Mouse (Mus musculus): ENCODE data around the gene Cenpm. TPM values are rescaled to one million over a fixed set of nuclear protein-coding genes. Genes with fewer than 3 reads are reported as not detected.

The Cenpm gene
- polyA plus RNA-seq (2015; fragmentation: Nextera tagmentation; extraction: Ambion mirVana), result 61.5 and 71.1 TPM in 2 replicates

DNA sequence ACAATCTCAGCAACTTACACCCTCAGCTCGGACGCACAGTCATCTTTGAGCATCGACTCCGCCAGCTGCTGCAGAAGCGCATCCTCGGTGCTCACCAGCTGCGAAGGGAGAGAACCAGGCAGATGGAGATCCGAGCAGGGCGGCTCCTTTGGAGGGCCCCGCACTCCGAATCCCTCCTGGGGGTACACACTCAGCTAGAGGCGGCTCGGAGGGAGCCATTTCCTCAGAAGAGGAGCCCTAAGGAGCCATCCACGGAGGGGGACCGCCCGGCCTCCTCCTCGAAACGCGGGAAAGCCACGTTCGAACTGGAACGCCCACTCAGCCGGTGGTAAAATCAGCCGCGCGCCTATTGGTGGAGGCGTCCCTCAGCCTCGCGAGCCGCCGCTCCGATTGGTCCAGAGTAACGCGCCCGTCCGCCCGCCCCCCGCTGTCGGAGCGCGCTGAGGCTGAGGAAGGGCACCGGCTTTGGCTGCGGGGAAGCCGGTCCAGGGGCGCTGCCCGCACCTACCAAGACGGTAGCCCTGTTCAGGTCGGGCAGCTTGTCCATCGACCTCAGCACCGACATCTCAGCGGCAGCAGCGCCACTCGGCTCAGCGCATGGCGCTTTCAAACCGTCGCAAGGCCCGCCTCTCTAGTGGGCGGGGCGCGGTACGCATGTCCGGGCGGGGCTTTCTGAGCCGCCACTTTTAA, at the start of gene Cenpm:
Gene Cenpm (minus strand): TSS at position 634 of the 690 bp plus-strand sequence.
- under 1% methylated on average over 65 of the region's 65 CpGs for WGBS
- Histone ChIP-seq H3K4me3 (peak within 1 kb of the TSS; percentile 61), H3K9ac (peak within 1 kb of the TSS; percentile 82), H3K27ac (replicated peaks) (peak within 1 kb of the TSS; percentile 62), H3K4me2 (peak within 1 kb of the TSS; percentile 92), H3K36me3 (peaks cover 4% of the 10 kb centered on the region; the same call in 1 of the 2 replicates), H3K27me3 (replicated peaks) (no peaks in the 10 kb centered on the region), H3K9me3 (no peaks in the 10 kb centered on the region), H3K4me1 (peaks cover 13% of the 10 kb centered on the region)
- peak; percentile 92 for ATAC-seq (ENCODE audit: extremely low read depth, insufficient number of reproducible peaks, low FRiP score, low TSS enrichment)

DNA sequence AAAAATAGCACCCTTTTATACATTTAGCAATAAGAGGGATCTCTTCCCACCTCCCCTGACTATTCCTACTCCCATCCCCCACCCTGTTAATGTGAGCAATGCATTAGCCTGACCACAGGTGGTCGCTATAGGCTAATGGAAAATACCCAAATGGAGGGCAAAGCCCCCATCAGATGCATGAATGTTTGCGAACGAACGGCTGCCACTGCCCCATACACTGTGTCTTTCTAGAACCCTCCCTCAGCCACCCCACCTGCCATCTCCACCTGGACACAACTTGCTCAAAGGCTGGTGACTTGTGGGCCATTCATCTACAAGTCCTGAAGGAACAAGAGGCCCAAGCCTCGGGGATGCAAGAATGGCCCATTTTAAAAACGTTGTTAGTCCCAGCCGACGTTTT, 49.5 kb upstream of the Cenpm start:
- Histone ChIP-seq H3K4me3 (no peak overlapping the region), H3K9me3 (no peaks in the 10 kb centered on the region), H3K27me3 (replicated peaks) (peaks cover 4% of the 10 kb centered on the region; the same call in 1 of the 2 replicates), H3K4me1 (peaks cover 20% of the 10 kb centered on the region), H3K36me3 (no peaks in the 10 kb centered on the region), H3K9ac (no peak overlapping the region), H3K27ac (replicated peaks) (no peak overlapping the region), H3K4me2 (no peak overlapping the region)
- WGBS, result 55% methylated on average over 8 of the region's 8 CpGs
- no peak for ATAC-seq (ENCODE audit: extremely low read depth, insufficient number of reproducible peaks, low FRiP score, low TSS enrichment)

DNA sequence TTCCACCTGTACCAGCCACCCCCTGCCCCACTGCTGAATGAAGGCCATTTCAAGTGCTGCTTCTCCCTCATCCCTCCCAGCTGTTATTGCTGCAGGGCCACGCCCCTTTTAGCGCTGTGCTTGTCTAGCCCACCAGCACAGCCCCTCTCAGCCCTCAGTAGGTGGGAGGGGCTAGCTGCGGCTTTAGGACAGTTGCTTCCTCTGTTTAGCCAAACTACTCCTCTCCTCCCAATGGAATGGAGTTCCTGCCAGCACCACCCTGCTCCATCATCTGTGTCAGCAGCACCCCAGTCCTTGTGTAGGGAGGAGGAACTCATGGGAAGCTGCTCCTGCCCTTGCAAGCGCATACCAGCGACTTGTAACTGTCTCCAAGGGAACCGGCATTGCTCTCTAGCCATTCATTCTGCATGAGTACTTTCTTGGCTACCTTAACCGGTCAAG, 48.7 kb upstream of the Cenpm start:
- H3K4me3 ChIP-seq, result peak overlapping the region; percentile 22
- 13% methylated on average over 7 of the region's 7 CpGs for WGBS
- H3K9ac ChIP-seq, result no peak overlapping the region; the same call in 1 of the 2 replicates
- H3K4me2 ChIP-seq, result peak overlapping the region; percentile 54
- peaks cover 15% of the 10 kb centered on the region for H3K4me1 ChIP-seq
- no peaks in the 10 kb centered on the region for H3K27me3 ChIP-seq (replicated peaks)
- no peaks in the 10 kb centered on the region for H3K9me3 ChIP-seq
- H3K36me3 ChIP-seq, result no peaks in the 10 kb centered on the region
- no peak overlapping the region for H3K27ac ChIP-seq (replicated peaks)
- no peak for ATAC-seq (ENCODE audit: extremely low read depth, insufficient number of reproducible peaks, low FRiP score, low TSS enrichment)

DNA sequence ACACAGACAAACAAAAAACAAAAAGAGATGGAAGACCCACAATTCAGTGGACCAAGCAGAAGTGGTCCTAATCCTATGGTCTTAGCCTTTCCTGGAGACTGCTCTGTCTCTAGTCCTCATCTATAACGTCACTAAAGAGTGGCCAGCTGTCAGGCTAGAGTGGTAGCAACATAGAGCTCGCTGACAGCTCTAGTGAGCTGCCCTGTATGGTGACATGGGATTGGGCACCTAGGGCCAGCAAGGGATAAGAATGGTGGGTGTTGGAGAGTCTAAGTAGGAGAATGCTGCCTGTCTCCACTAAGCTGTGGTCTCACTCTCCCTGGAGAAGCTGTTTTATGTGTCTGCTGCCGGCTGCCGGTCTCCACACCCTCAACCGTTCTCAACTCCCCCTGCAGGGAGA, 48.3 kb upstream of the Cenpm start:
- WGBS, result 18% methylated on average over 5 of the region's 5 CpGs
- no peaks in the 10 kb centered on the region for H3K9me3 ChIP-seq
- no peak overlapping the region; the same call in 1 of the 2 replicates for H3K9ac ChIP-seq
- no peak; the same call in 1 of the 2 replicates for ATAC-seq (ENCODE audit: extremely low read depth, insufficient number of reproducible peaks, low FRiP score, low TSS enrichment)
- H3K4me2 ChIP-seq, result peak overlapping the region; percentile 54
- H3K27ac ChIP-seq (replicated peaks), result no peak overlapping the region
- H3K27me3 ChIP-seq (replicated peaks), result no peaks in the 10 kb centered on the region
- H3K36me3 ChIP-seq, result no peaks in the 10 kb centered on the region
- peak overlapping the region; percentile 22 for H3K4me3 ChIP-seq
- peaks cover 15% of the 10 kb centered on the region for H3K4me1 ChIP-seq

DNA sequence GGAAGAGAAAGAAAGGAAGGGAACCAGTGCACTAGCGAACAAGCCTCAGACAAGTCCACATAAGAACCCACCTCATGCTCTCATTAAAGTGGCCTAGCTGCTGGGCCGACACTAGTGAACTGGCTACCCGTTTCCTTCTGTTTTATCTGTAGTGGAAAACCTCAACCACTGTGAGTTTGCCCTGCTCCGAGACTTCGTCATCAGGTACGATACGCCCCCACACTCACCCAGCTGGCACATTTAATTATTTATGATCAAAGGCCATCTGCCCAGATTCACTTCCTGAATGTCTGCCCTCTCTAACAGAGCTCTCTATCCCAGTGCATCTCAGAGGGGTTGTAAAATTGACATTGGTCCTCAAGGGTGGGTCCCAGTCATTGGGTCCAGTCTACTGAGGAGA, 45.7 kb upstream of the Cenpm start:
- H3K4me1 ChIP-seq, result peaks cover 15% of the 10 kb centered on the region
- no peaks in the 10 kb centered on the region for H3K27me3 ChIP-seq (replicated peaks)
- H3K27ac ChIP-seq (replicated peaks), result no peak overlapping the region
- no peaks in the 10 kb centered on the region for H3K9me3 ChIP-seq
- H3K4me2 ChIP-seq, result no peak overlapping the region
- no peak overlapping the region for H3K9ac ChIP-seq
- H3K36me3 ChIP-seq, result no peaks in the 10 kb centered on the region
- 90% methylated on average over 7 of the region's 7 CpGs for WGBS
- no peak overlapping the region for H3K4me3 ChIP-seq
- ATAC-seq (ENCODE audit: extremely low read depth, insufficient number of reproducible peaks, low FRiP score, low TSS enrichment), result no peak

DNA sequence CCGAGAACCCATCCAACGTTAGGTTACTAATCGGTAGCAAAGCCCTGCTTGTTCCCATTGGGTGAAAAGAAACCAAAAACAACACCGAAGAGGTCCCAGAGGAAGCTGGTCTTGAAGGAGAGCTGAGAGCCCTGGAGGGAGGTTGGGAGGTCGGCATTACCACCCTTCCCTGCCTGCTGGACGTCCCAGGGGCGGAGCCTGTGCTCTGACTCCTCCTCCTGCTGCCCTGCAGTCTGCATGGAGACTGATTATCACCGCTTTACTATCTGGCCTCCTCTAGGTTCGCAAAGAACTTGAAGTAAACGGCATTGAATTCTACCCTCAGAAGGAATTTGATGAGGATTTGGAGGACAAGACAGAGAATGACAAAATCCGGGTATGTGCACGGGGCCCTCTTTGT, 41.6 kb upstream of the Cenpm start:
- 41% methylated on average over 12 of the region's 12 CpGs for WGBS
- ATAC-seq (ENCODE audit: extremely low read depth, insufficient number of reproducible peaks, low FRiP score, low TSS enrichment), result no peak
- H3K4me2 ChIP-seq, result no peak overlapping the region

DNA sequence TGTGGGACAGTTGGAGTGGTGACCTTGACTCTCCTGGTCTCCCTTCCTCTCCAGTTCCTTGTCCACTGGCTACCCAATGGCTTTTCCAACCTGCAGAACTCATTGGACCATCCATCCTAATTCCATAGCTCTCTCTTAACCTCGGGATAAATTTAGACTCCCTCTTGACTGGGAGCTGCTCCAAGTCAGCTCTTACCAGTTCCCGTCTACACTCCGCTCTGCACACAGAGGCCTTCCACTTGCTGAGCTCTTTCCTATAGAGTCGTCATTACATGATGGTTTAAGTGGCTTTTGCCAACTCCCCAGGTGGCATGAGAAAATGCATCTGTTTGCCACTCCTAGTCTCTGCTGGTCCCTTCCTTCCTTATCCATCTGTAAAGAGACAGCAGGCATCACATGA, 36.1 kb upstream of the Cenpm start:
- ATAC-seq (ENCODE audit: extremely low read depth, insufficient number of reproducible peaks, low FRiP score, low TSS enrichment), result no peak
- H3K9me3 ChIP-seq, result no peaks in the 10 kb centered on the region
- H3K4me1 ChIP-seq, result peaks cover 13% of the 10 kb centered on the region
- H3K27me3 ChIP-seq (replicated peaks), result peaks cover 32% of the 10 kb centered on the region
- no peak overlapping the region for H3K4me2 ChIP-seq
- 32% methylated on average over 4 of the region's 4 CpGs for WGBS
- no peaks in the 10 kb centered on the region for H3K36me3 ChIP-seq
- no peak overlapping the region for H3K9ac ChIP-seq
- H3K4me3 ChIP-seq, result no peak overlapping the region
- H3K27ac ChIP-seq (replicated peaks), result peak overlapping the region; percentile 80

More for the DNA sequence above, 41.6 kb upstream of the Cenpm start:
- H3K9ac ChIP-seq, result no peak overlapping the region
- no peak overlapping the region for H3K27ac ChIP-seq (replicated peaks)
- no peak overlapping the region for H3K4me3 ChIP-seq
- no peaks in the 10 kb centered on the region for H3K36me3 ChIP-seq
- H3K9me3 ChIP-seq, result no peaks in the 10 kb centered on the region
- H3K4me1 ChIP-seq, result no peaks in the 10 kb centered on the region
- H3K27me3 ChIP-seq (replicated peaks), result no peaks in the 10 kb centered on the region

DNA sequence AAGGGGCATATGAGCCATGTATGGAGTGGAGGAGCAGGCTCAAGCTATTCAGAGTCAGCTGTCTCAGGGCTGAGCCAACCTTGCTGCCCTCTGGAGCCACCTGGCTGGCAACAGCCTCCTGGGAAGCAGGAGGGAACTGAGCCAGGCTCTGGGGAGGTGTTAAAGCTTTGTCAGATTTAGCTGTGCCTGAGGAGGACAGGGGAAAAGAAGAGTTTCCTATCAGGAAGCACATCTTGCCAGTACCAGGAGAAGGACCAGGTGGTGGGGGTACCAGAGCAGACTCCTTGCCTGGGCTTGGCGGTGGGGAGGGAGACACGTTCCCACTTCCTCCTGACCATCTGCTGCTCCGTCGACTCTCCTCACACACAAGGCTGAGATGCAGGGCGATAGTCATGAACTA, 33.0 kb upstream of the Cenpm start:
- Histone ChIP-seq H3K4me1 (peaks cover 25% of the 10 kb centered on the region), H3K27me3 (replicated peaks) (peaks cover 61% of the 10 kb centered on the region), H3K36me3 (no peaks in the 10 kb centered on the region), H3K4me2 (no peak overlapping the region), H3K9me3 (no peaks in the 10 kb centered on the region), H3K27ac (replicated peaks) (no peak overlapping the region), H3K9ac (no peak overlapping the region), H3K4me3 (no peak overlapping the region)
- ATAC-seq (ENCODE audit: extremely low read depth, insufficient number of reproducible peaks, low FRiP score, low TSS enrichment), result no peak
- 71% methylated on average over 5 of the region's 5 CpGs for WGBS

DNA sequence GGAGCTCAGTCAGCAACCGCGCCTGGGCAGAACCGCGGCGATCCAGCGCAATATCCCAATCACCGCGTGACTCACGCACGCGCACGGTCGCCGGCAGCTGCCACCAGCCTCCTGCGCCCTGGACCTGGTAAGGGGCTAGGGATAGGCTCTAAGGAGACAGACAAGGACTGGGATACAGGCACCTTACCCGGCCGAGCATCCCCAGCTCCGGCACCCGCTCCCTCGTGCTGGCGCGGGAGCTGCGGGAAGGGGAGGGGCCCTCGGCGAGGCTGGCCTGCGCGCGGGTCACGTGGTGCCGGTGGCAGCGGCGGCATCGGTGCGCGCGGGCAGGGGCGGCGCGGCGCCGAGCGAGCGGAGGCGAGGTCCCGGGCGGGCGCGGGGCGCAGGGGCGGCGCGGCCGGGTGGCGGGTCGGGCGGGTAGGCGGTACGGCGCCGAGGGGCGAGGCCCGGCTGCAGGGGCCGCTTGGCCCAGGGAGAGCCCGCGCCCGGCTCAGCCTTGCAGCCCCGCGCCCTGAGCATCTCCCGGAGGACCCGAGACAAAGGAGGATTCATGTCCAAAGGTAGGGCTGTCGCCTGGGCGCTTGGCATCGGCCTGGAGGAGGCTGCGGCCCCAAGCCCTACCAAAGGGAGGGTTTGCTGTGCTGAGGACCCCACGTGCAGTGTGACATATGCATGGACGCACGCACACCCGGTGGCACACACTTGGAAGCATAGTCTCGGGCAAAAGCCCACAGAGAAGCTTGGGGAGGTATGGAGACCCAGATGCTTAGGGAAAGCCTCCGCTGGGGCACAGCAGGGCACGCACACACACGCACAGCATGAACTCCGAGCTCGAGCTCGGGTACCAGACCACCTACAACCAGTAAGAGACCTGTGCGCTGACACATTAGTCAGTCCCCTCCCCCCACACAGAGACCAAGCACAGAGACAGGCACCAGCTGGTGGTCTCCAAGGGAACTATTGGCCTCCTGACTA, 30.7 kb upstream of the Cenpm start:
- peak overlapping the region; percentile 95 for H3K4me2 ChIP-seq
- no peak overlapping the region for H3K27ac ChIP-seq (replicated peaks)
- peaks cover 75% of the 10 kb centered on the region for H3K27me3 ChIP-seq (replicated peaks)
- no peaks in the 10 kb centered on the region for H3K36me3 ChIP-seq
- H3K9me3 ChIP-seq, result no peaks in the 10 kb centered on the region
- H3K4me3 ChIP-seq, result peak overlapping the region; percentile 63
- peaks cover 26% of the 10 kb centered on the region for H3K4me1 ChIP-seq
- no peak for ATAC-seq (ENCODE audit: extremely low read depth, insufficient number of reproducible peaks, low FRiP score, low TSS enrichment)
- peak overlapping the region; percentile 80 for H3K9ac ChIP-seq
- WGBS, result under 1% methylated on average over 86 of the region's 86 CpGs

DNA sequence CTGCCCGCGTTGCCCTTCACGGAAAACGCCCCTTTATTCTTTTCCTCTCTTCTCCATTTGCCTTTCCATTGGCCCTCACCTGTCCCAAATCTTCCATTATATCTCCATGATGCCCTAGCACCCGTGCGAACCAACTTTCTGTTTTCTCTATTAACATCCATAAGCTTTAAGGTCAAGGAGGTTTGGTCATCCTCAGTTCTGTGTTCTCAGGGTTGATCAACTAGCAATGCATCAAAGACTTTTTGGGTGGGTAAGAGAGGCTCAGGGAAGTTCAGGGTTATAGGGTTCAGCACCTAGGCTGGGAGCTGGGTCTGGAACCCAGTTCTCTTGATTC, 30.0 kb upstream of the Cenpm start, which contains the start of gene Sept3:
Gene Sept3 (plus strand): TSS at position 301 of the 334 bp plus-strand sequence.
- Histone ChIP-seq H3K27me3 (replicated peaks) (peaks cover 76% of the 10 kb centered on the region), H3K9ac (peak within 1 kb of the TSS; percentile 80)

DNA sequence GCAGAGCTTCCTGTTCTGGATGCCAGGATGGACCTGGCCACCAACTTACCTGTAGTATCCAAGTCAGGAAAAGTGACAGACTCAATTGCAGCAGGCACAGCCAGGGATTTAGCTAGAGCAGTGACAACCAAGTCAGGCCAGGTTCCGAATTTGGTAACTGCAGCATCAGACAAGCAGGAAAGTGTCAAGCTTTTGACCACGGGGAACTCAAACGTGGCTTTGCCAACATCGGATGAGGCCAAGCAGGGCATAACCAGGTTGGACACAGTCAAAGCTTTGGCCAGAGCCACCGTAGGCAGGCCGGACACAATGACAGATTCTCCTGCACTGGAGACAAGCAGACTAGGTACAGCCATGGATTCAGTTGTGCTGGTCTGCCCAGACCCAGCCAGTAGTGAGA, 27.7 kb upstream of the Cenpm start:
- Histone ChIP-seq H3K9ac (no peak overlapping the region), H3K27ac (replicated peaks) (no peak overlapping the region), H3K9me3 (no peaks in the 10 kb centered on the region), H3K27me3 (replicated peaks) (peaks cover 68% of the 10 kb centered on the region), H3K36me3 (no peaks in the 10 kb centered on the region), H3K4me3 (no peak overlapping the region), H3K4me2 (no peak overlapping the region), H3K4me1 (peaks cover 28% of the 10 kb centered on the region)
- ATAC-seq (ENCODE audit: extremely low read depth, insufficient number of reproducible peaks, low FRiP score, low TSS enrichment), result no peak
- WGBS, result 69% methylated on average over 6 of the region's 6 CpGs

More for the DNA sequence above, 30.0 kb upstream of the Cenpm start, which contains the start of gene Sept3:
- Histone ChIP-seq H3K9me3 (no peaks in the 10 kb centered on the region), H3K27ac (replicated peaks) (no peak within 1 kb of the TSS), H3K4me1 (peaks cover 28% of the 10 kb centered on the region), H3K4me3 (peak within 1 kb of the TSS; percentile 63), H3K4me2 (peak within 1 kb of the TSS; percentile 95), H3K36me3 (no peaks in the 10 kb centered on the region)
- 32% methylated on average over 6 of the region's 6 CpGs for WGBS
- no peak for ATAC-seq (ENCODE audit: extremely low read depth, insufficient number of reproducible peaks, low FRiP score, low TSS enrichment)

All from heart, embryonic 13.5 days (tissue).